Mouse (Mus musculus) WW6 (cell line): ENCODE data around the gene Hist1h4d.
"Not testable (repeated sequence)": the region's sequence is repeated elsewhere in the genome, so short reads cannot be mapped to it uniquely, and the experiment has no call there.

Experiments used
- DNase-seq: peaks from one replicate; pipeline ENCODE4 v3.0.0-alpha.2; 2013; ENCODE audit warnings: low read depth, low spot score

Hist1h4d gene

DNA sequence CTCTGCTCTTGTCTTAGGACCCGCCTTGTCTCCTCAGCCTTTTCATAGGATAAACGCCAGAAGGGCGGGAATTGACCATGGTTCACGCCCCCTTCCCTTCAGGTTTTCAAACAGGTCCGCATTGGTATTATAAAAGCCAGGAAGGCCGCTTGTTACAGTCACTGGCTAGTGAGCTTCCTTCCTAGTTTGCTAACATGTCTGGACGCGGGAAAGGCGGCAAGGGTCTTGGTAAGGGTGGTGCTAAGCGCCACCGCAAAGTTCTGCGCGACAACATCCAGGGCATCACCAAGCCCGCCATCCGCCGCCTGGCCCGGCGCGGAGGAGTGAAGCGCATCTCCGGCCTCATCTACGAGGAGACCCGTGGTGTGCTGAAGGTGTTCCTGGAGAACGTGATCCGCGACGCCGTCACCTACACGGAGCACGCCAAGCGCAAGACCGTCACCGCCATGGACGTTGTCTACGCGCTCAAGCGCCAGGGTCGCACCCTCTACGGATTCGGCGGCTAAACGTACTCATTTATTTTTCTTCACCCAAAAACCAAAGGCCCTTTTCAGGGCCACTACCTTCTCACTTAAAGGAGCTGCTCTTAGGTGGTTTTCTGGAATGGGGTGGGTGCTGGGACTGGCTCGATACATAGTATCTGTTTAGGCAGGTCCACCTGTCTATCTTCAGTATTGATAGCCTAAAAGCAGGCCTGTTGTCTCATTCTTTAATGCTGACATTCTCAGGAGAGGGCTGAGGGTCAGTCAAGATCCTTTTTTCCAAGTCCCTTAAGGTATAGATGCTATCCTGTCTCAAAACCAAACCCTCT, at the start of gene Hist1h4d:
Gene Hist1h4d (plus strand): TSS at position 191 of the 811 bp plus-strand sequence.
- DNase-seq: no peak

DNA sequence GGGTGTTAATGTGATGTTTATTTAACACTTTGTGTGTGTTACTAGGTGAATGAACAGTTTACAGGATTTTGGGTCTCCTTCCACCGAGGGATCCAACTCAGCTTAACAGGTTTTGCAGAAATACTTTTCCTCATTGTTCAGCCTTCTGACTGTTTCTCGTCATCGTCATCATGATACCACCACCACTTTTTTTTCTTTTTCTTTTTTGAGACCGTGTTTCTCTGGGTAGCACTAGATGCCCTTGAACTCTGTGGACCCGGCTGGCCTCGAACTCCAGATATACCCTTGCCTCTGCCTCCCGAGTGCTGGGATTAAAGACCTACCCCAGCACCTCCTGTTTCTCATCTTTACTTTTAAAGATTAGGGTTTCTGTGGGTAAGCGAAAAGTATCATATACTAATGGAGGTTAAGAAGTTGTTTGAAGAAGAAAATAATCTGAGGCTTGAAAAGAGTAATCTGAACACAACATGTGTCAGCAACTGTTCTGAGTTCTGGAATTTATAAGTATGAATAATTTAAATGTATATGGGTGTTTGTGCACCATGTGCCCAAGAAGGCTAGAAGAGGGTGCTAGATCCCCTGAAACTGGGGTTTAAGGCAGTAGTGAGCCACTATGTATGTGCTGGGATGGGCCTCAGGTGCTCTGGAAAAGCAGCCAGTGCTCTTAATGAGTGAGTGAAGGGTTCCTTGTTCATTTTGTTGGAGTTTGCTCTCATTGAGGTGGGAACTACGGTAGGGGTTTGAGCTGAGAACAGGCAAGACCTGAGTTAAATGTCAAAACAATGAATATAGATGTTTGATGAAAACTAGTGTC, 48.9 kb upstream of the Hist1h4d start:
- DNase-seq: no peak

DNA sequence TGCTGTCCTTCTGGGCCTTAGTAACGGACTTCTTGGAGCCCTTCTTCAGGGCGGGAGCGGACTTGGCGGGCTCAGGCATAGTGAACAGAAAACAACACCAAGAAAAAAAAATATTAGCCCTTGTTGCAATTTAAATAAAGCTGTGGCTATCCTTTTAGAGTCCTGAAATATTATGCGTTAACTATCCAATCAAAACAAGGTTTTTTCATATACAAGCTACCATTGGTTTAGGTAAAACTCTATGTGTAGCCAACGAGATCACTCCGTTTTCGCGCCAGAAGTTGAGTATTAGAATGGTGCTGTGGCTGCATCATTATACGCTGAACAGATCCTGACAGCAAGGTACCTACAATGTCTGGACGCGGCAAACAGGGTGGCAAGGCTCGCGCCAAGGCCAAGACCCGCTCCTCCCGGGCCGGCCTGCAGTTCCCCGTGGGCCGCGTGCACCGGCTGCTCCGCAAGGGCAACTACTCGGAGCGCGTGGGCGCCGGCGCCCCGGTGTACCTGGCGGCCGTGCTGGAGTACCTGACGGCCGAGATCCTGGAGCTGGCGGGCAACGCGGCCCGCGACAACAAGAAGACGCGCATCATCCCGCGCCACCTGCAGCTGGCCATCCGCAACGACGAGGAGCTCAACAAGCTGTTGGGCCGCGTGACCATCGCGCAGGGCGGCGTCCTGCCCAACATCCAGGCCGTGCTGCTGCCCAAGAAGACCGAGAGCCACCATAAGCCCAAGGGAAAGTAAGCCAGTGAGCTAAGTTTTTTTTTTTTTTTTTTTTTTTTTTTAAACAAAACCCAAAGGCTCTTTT, 47.6 kb upstream of the Hist1h4d start, which contains the start of gene Hist1h2af:
Gene Hist1h2af (plus strand): TSS at position 347 of the 808 bp plus-strand sequence.
- DNase-seq: not testable (repeated sequence)

DNA sequence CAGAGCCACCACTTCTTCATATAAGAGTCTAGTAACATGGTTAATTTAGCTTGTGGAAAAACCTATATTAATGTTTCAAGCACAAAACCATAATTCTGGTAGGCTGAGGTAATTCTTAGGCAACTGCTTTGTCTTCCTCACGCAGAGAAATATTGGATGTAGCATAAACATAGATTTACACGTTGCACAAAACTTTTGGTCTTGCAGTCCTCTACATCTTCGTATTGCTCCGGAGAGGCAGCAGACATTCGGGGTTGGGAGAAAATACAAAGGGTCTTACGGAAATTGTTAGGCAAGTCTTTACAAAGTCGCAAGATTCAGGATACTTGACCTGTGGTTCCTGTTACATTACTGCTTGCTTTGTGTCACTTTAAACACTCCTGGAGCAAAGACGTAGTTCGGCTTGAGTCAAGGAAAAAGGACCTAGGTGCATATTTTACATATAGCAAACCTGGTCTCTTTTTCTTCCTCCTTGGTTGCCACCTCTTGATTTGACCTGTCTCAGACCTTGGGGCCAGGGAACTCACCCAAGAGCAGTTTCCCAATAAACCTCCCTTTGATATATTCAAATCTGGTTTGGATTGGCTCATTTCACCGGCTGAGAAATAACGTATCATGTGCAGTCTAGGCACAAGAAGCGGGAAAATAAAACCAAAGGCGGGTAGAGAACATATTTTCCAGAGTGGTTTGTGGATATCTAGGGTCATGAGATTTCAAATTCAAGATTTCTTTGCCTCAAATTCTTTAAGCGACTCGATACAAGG, 46.8 kb upstream of the Hist1h4d start:
- no peak for DNase-seq

DNA sequence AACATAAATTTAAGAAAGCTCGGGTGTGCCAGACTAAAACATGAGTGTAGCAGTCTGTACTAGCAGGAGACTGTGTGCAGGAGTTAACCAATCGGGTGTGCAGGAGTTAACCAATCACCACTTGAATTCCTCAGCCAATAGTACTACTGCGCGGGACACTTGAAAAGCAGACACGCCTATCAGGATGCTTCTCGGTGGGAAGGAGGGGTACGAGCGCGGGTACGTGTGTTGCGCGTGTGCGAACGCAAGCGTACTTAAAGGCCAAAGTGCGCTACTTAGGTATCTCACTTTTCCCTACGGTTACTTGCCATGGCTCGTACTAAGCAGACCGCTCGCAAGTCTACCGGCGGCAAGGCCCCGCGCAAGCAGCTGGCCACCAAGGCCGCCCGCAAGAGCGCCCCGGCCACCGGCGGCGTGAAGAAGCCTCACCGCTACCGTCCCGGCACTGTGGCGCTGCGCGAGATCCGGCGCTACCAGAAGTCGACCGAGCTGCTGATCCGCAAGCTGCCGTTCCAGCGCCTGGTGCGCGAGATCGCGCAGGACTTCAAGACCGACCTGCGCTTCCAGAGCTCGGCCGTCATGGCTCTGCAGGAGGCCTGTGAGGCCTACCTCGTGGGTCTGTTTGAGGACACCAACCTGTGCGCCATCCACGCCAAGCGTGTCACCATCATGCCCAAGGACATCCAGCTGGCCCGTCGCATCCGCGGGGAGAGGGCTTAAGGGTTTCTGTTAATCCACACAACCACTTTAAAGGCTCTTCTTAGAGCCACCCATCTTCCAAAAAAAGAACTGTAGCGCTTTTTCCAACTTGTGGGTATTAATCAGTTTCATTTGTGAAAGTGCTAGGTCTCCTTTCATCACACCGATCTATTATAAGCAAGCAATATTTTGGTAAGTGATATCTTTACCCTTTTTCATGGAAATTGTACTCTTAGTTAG, 46.0 kb upstream of the Hist1h4d start, which contains the start of gene Hist1h3g:
Gene Hist1h3g (plus strand): TSS at position 286 of the 939 bp plus-strand sequence.
- DNase-seq: not testable (repeated sequence)

DNA sequence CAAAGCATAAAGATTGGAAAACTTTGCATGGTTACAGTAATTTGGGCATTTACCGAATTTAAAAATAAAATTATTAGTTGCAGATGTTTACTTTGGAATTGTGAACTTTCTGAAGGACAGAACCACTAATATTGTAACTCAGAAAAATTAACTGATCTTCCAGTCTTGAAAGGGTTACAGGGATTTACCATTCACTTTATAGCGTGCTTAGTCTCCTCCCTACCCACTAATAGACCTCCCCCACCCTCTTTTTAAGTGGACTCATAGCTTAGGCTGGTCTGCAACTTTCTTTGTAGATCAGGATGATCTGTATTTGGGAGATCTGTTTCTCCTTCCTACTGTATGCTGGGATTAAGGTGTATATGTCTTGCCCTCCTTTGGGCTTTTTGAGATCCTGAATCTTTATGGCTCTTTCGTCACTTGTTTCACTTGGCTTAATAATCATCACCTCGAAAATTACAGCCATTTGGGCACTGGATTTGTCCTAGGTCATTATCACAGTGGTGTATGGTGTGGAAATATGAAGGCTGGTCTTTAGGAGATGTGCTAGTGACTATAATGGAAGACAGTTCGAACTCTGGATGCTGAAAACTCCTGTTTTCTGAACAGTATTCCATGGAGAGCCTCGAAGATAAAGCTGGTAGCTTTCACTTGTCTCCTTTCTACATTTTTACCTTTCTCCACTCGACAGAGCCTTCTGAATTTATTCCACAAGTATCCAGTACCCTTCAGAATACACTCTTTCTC, 45.1 kb upstream of the Hist1h4d start:
- no peak for DNase-seq

DNA sequence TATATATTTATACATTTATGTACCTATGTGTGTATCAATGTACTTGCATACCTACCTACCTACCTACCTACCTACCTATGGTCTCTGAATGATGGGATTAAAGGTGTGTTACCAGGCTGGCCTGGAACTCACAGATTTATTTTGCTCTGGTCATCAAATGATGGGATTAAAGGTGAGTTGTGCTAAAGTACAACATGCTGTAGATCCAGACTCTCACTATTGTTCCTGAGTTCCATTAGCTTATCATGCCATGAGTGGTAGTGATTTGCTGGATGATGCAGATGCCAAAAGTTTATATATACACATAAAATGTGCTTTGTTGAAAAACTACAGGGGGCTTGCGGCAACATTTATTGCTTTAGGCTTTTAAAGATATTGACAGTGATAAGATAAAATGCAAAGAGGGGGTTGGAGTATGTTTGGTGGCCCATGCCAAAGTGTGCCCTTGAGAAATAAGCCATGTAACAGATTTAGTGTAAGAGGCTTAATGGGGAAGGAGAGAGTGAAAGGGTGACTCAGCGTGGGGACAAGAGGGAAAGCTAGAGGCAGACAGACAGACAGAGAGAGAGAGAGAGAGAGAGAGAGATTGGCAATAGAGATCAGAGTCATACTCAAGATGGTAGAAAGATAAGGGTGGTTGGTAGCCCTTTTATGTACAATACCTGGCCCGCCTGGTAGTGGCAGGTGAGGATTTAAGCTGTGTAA, 44.2 kb upstream of the Hist1h4d start:
- DNase-seq: no peak

DNA sequence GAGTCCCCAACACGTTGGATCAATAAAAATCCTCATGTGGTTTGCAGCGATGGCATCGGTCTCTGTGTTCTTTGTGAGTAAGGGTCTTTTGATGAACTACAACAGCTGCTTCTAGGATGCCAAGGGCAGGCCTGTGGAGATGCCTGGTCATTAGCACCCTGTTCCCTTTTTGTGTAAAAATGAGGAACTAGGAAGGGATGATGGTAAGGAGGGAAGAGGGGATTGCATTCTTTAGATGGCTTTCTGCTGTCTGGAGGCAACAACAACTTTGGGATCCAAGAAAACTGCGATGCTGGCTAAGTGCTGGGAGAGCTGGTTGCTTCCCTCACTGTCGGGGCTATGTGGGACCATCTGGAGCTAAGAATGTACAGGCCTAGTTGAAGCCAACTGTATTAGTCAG, 43.1 kb upstream of the Hist1h4d start:
- no peak for DNase-seq

DNA sequence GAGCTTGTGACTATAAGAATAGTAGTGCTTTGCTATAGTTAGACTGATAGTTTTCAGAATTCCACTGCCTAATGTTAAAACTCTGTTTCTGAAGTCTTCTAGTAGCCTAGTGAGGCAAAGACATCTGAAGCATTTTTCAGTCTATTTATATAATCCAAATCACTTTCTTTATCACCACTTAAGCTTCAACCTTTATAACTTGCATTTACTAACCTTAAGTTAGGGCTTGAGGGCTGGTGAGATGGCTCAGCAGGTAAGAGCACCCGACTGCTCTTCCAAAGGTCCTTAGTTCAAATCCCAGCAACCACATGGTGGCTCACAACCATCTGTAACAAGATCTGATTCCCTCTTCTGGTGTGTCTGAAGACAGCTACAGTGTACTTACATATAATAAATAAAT, 41.6 kb upstream of the Hist1h4d start:
- DNase-seq: not testable (repeated sequence)

DNA sequence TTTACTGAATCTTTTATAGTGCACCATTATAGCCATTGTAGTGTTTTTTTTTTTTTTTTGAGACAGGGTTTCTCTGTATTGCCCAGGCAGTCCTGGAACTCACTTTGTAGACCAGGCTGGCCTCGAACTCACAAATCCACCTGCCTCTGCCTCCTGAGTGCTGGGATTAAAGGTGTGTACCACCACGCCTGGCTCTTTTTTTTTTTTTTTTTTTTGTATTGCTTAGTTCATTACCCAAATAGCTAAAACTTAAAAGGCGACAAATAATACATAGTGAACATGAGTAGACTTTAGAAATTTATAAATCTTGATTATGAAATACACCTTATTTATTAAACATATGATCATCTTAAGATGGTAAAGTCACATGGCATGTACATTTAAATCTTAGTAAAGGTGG, 39.9 kb upstream of the Hist1h4d start:
- no peak for DNase-seq

DNA sequence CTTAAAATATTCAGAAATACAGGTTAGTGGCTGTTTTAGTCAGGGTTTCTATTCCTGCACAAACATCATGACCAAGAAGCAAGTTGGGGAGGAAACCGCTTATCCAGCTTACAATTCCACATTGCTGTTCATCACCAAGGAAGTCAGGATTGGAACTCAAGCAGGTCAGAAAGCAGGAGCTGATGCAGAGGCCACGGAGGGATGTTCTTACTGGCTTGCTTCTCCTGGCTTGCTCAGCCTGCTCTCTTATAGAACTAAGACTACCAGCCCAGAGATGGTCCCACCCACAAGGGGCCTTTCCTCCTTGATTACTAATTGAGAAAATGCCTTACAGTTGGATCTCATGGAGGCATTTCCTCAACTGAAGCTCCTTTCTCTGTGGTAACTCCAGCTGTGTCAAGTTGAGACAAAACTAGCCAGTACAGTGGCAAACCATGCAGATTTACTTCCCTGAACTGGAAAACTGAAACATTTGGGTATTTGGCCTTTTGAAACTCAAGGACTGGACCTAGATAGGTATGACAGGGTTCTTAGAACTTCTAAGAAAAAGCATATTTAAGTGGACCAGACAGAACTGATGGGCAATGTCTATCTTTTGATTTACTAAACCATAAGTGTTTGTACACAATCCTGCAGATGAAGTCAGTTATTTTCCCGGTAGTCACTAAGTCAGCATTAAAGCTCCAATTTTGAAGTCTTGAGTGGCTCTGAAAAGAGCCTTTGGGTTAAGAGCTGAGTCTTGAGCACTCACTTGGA, 39.0 kb upstream of the Hist1h4d start:
- not testable (repeated sequence) for DNase-seq

DNA sequence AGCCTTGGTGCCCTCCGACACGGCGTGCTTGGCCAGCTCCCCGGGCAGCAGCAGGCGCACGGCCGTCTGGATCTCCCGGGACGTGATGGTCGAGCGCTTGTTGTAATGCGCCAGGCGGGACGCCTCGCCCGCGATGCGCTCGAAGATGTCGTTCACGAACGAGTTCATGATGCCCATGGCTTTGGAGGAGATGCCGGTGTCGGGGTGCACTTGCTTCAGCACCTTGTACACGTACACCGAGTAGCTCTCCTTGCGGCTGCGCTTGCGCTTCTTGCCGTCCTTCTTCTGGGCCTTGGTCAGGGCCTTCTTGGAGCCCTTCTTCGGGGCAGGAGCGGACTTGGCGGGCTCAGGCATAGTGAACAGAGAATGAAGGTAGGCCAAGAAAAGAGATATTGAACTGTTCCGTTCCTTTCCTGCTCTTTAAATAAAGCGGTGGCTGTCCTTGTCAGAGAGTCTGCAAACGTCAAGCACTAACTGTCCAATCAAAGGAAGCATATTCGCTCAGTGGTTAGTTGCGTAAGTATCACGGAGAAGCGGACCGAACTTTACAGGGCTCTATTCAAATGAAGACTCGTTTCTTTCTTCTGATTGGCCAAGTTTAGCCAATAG, 38.3 kb upstream of the Hist1h4d start, which contains the start of gene Hist1h2bh:
Gene Hist1h2bh (minus strand): TSS at position 394 of the 609 bp plus-strand sequence.
- DNase-seq: not testable (repeated sequence)

DNA sequence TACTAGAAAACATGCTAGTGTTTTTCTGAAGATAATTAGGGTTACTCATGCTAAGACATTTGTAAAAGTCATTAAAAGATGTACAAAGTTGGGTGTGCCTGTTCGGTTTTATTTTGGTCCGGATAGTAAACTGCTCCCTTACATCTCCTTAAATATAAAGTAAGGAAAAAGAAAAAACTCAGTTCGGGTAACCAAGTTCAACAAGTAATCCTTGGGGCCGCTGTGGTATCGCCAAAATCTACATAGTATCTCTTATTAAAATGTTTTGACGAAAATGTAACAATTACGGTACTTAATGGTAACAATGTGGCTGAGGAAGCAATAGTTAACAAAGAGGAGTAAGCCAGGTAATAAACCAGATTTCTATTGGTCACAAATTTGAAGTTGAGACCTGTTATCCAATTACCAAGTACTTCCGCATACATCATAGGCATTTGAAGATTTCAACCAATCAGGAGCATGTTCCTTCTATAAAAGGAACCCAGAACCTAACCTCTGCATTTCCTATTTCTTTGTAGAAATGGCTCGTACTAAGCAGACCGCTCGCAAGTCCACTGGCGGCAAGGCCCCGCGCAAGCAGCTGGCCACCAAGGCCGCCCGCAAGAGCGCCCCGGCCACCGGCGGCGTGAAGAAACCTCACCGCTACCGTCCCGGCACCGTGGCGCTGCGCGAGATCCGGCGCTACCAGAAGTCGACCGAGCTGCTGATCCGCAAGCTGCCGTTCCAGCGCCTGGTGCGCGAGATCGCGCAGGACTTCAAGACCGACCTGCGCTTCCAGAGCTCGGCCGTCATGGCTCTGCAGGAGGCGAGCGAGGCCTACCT, 37.2 kb upstream of the Hist1h4d start, which contains the start of gene Hist1h3f:
Gene Hist1h3f (plus strand): TSS at position 88 of the 822 bp plus-strand sequence.
- DNase-seq: no peak

DNA sequence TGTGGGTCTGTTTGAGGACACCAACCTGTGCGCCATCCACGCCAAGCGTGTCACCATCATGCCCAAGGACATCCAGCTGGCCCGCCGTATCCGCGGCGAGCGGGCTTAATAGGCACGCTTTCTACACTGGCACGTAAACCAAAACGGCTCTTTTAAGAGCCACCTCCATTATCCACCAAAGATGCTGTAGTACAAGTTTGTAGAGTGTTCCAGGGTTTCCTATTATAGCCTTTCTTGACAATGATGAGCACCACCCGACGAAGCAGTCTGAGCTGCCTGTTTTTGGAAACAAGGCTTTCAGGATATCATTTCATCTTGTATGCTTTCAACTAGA, 36.6 kb upstream of the Hist1h4d start:
- DNase-seq: not testable (repeated sequence)

DNA sequence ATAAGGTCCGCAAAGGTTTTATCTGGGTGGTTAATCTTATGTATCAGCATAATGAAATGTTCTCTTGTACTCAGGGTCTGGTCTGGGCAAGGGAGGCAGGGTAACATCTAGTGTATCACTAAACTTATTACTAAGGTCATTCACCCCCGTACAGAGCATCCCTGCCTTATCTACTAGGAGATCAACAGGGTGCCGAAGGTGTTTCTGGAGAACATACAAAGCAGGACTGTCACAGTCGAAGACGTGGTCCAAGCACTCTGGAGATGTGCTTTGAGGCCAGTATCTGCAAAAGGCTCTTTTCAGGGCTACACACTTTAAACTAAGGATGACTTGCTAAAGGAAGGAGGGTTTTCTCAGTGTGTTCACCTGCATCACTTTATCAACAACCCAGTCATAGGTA, 34.7 kb upstream of the Hist1h4d start:
- no peak for DNase-seq

DNA sequence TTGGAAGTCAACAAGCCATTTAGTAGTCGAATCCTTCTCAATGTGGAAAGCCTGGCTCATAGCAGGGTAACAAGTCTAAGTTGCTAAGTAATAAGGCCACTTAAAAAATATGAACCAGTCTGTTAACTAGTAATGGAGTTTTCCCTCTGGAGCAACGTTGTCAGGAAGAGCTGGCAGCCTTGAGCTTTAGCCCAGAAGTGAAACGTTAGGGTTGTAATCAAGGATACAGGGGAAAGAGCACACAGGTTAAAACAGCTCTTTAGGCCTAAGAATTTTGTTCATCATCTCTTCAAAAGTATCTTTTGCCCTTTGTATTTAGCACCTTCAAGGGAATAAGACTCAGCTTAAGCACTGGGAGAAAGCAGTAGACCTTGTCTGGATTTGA, 30.6 kb upstream of the Hist1h4d start:
- DNase-seq: no peak
